Mouse (Mus musculus) MEL (cell line): ENCODE data around the gene Strap. TPM values are rescaled to one million over a fixed set of nuclear protein-coding genes. Genes with fewer than 3 reads are reported as not detected.

Experiments
- DNase-seq: peaks from one replicate; pipeline ENCODE4 v3.0.0; 2011; ENCODE audit warnings: low read depth, low spot score
- H3K27ac ChIP-seq: 2 replicates; pipeline ENCODE4 v1.5.1; 2012; ENCODE audit warnings: low read depth, mild to moderate bottlenecking, control low read depth, low read length, moderate library complexity; ENCODE audit not compliant: control insufficient read depth
- H3K27me3 ChIP-seq, 2 experiments: fragments of 150-350 bp in 1 of 2; sonication (generic) in 1 of 2; 2 replicates each; pipeline ENCODE4 v1.6.1; 2012; ENCODE audit warnings: low read length in 2 of 2, mild to moderate bottlenecking in 2 of 2, improper control_type of control experiment in 1 of 2, moderate library complexity in 1 of 2; ENCODE audit not compliant: insufficient read depth in 2 of 2, control insufficient read depth in 1 of 2
- H3K36me3 ChIP-seq, 2 experiments: 2 replicates each; pipeline ENCODE4 v1.6.1; 2012 to 2014; ENCODE audit warnings: low read length in 2 of 2, improper control_type of control experiment in 1 of 2, inconsistent platforms in 1 of 2, mild to moderate bottlenecking in 1 of 2; ENCODE audit not compliant: insufficient read depth in 2 of 2, control insufficient read depth in 1 of 2
- H3K4me1 ChIP-seq, 2 experiments: fragments of 150-350 bp in 1 of 2; sonication (generic) in 1 of 2; 2 replicates each; pipeline ENCODE4 v1.6.1; 2012; ENCODE audit warnings: low read length in 2 of 2, improper control_type of control experiment in 1 of 2, mild to moderate bottlenecking in 1 of 2; ENCODE audit not compliant: insufficient read depth in 2 of 2, control insufficient read depth in 1 of 2
- H3K4me3 ChIP-seq, 2 experiments: fragments of 150-350 bp in 1 of 2; sonication (generic) in 1 of 2; 2 replicates each; pipeline ENCODE4 v1.5.1; 2012; ENCODE audit warnings: low read depth in 2 of 2, low read length in 2 of 2, mild to moderate bottlenecking in 2 of 2, moderate library complexity in 2 of 2, control low read depth in 1 of 2, improper control_type of control experiment in 1 of 2; ENCODE audit not compliant: control insufficient read depth in 1 of 2, insufficient read depth in 1 of 2
- H3K79me2 ChIP-seq: 2 replicates; pipeline ENCODE4 v1.6.1; 2012; ENCODE audit warnings: mild to moderate bottlenecking, low read length, moderate library complexity; ENCODE audit not compliant: control insufficient read depth, poor library complexity, insufficient read depth
- H3K9ac ChIP-seq: 2 replicates; pipeline ENCODE4 v1.6.1; 2012; ENCODE audit warnings: low read depth, mild to moderate bottlenecking, control low read depth, low read length, moderate library complexity; ENCODE audit not compliant: control insufficient read depth, poor library complexity, severe bottlenecking
- H3K9me3 ChIP-seq: fragments of 150-350 bp; sonication (generic); replicated peaks from 2 replicates; pipeline ENCODE4 v1.6.1; 2012; ENCODE audit warnings: mild to moderate bottlenecking, low read length, improper control_type of control experiment, moderate library complexity; ENCODE audit not compliant: insufficient read depth
- CHD2 ChIP-seq: IDR thresholded peaks from 2 replicates; pipeline ENCODE4 v1.6.1; 2011; ENCODE audit warnings: low read length, improper control_type of control experiment
- E2F4 ChIP-seq: IDR thresholded peaks from 2 replicates; pipeline ENCODE4 v1.6.1; 2011; ENCODE audit warnings: low read depth, low read length, improper control_type of control experiment, borderline replicate concordance
- ELF1 ChIP-seq: IDR thresholded peaks from 2 replicates; pipeline ENCODE4 v1.6.1; 2014; ENCODE audit warnings: low read depth, mild to moderate bottlenecking, inconsistent platforms, low read length, improper control_type of control experiment, moderate library complexity
- ETS1 ChIP-seq: IDR thresholded peaks from 2 replicates; pipeline ENCODE4 v1.6.1; 2012; ENCODE audit warnings: low read depth, mild to moderate bottlenecking, inconsistent platforms, low read length, improper control_type of control experiment, moderate library complexity
- HCFC1 ChIP-seq: IDR thresholded peaks from 2 replicates; pipeline ENCODE4 v1.6.1; 2012; ENCODE audit warnings: low read depth, mild to moderate bottlenecking, inconsistent platforms, low read length, improper control_type of control experiment, moderate library complexity
- MAX ChIP-seq: IDR thresholded peaks from 2 replicates; pipeline ENCODE4 v1.6.1; 2011; ENCODE audit warnings: low read length, improper control_type of control experiment
- MEF2A ChIP-seq: IDR thresholded peaks from 2 replicates; pipeline ENCODE4 v1.6.1; 2014; ENCODE audit warnings: low read depth, mild to moderate bottlenecking, inconsistent platforms, low read length, improper control_type of control experiment; ENCODE audit not compliant: poor library complexity, insufficient replicate concordance, severe bottlenecking; ENCODE audit errors: extremely low read depth
- MYB ChIP-seq: IDR thresholded peaks from 2 replicates; pipeline ENCODE4 v1.6.1; 2011; ENCODE audit warnings: mild to moderate bottlenecking, low read depth, low read length, improper control_type of control experiment
- MYC ChIP-seq: IDR thresholded peaks from 2 replicates; pipeline ENCODE4 v1.6.1; 2011; ENCODE audit warnings: low read depth, mild to moderate bottlenecking, low read length, improper control_type of control experiment, moderate library complexity
- NELFE ChIP-seq: IDR thresholded peaks from 2 replicates; pipeline ENCODE4 v1.6.1; 2011; ENCODE audit warnings: low read depth, low read length, improper control_type of control experiment
- NRF1 ChIP-seq: IDR thresholded peaks from 2 replicates; pipeline ENCODE4 v1.6.1; 2014; ENCODE audit warnings: low read depth, mild to moderate bottlenecking, inconsistent platforms, low read length, improper control_type of control experiment, moderate library complexity; ENCODE audit not compliant: poor library complexity, insufficient read depth, severe bottlenecking
- POLR2A ChIP-seq, 2 experiments: IDR thresholded peaks; 2 replicates each; pipeline ENCODE4 v1.6.1; 2011 to 2012; ENCODE audit warnings: low read length in 2 of 2, mild to moderate bottlenecking in 2 of 2, control low read depth in 1 of 2, improper control_type of control experiment in 1 of 2, low read depth in 1 of 2, moderate library complexity in 1 of 2; ENCODE audit not compliant: control insufficient read depth in 1 of 2, insufficient read depth in 1 of 2, poor library complexity in 1 of 2
- POLR2AphosphoS2 ChIP-seq: IDR thresholded peaks from 2 replicates; pipeline ENCODE4 v1.6.1; 2011; ENCODE audit warnings: low read length, improper control_type of control experiment
- SIN3A ChIP-seq: IDR thresholded peaks from 2 replicates; pipeline ENCODE4 v1.6.1; 2012; ENCODE audit warnings: low read length, improper control_type of control experiment, inconsistent platforms
- TBP ChIP-seq: IDR thresholded peaks from 2 replicates; pipeline ENCODE4 v1.8.0; 2011; ENCODE audit warnings: low read depth, low read length, improper control_type of control experiment
- TCF12 ChIP-seq: IDR thresholded peaks from 2 replicates; pipeline ENCODE4 v1.6.1; 2014; ENCODE audit warnings: low read depth, mild to moderate bottlenecking, inconsistent platforms, low read length, improper control_type of control experiment, moderate library complexity
- USF2 ChIP-seq, 2 experiments: IDR thresholded peaks; 2 replicates each; pipeline ENCODE4 v1.6.1; 2011 to 2012; ENCODE audit warnings: improper control_type of control experiment in 2 of 2, low read length in 2 of 2, borderline replicate concordance in 1 of 2, inconsistent platforms in 1 of 2, low read depth in 1 of 2, mild to moderate bottlenecking in 1 of 2; ENCODE audit not compliant: insufficient read depth in 1 of 2
- ZMIZ1 ChIP-seq: IDR thresholded peaks from 2 replicates; pipeline ENCODE4 v1.6.1; 2012; ENCODE audit warnings: low read depth, mild to moderate bottlenecking, inconsistent platforms, low read length, improper control_type of control experiment, moderate library complexity
- ZNF384 ChIP-seq: IDR thresholded peaks from 2 replicates; pipeline ENCODE4 v1.6.1; 2012; ENCODE audit warnings: low read depth, mild to moderate bottlenecking, inconsistent platforms, low read length, improper control_type of control experiment
- polyA plus RNA-seq, 2 experiments: library from polyadenylated mRNA; stranded (reverse) in 1 of 2; unstranded in 1 of 2; fragments of >175 nt in 1 of 2; fragments of >200 nt in 1 of 2; gene quantifications; 2 replicates each; pipeline versions ENCODE4 v1.2.1 to v1.2.4; 2012; ENCODE audit warnings: low replicate concordance in 2 of 2, low read depth in 1 of 2; ENCODE audit not compliant: insufficient read length in 2 of 2, insufficient read depth in 1 of 2, missing spikeins in 1 of 2
- total RNA-seq: library from RNA; depleted of rRNA; stranded (reverse); fragments of 300-350 nt; gene quantifications from 2 replicates; pipeline ENCODE4 v1.2.3, GENCODE M21; 2012; rRNA removed

The Strap gene
- total RNA-seq (142 and 151 TPM in 2 replicates), polyA plus RNA-seq (100 to 1,000 TPM in 1 of 2 experiments, not detected in 1; 194 TPM)

DNA sequence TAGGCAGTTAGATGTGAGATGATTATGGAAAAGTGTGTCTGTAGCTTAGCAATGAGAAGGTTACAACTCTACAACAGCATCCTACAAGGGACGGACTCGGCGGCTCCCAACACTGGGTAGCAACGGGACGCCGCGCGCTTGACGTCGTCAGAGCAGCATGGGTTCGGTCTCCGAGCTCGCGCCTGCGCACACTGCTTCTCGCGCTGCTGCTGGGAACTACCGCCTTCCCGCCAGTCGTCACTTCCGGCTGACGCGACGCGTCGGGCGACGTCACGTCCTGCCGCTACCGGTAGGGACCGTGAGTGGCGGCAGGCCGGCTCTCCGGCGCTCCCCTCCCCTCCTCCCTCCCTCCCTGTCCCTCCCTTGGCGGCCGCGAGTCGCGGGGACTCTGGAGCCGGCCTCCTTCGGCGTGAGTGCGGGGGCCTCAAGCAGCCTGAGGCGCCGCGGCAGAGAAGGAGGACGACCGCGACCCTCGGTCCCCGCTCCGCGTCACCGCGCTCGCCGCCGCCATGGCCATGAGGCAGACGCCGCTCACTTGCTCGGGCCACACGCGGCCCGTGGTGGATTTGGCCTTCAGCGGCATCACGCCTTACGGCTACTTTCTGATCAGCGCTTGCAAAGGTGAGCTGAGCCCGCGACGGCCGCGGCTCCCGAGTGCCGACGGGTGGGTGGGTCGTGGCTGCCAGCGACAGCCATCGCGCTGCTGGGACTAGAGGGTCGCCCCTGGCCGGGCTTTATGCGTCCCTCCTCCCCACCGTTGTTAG lies at the start of gene Strap:
Strap (plus strand) TSS at position 233 of the 764 bp plus-strand sequence.
- peaks cover 37% of the 10 kb centered on the region for H3K79me2 ChIP-seq
- H3K36me3 ChIP-seq = peaks cover 21 to 24% of the 10 kb centered on the region in 2 experiments
- H3K27ac ChIP-seq = peak within 1 kb of the TSS; percentile 87
- TF ChIP-seq TCF12 (peak; percentile 52), ZNF384 (no peak), NELFE (peak; percentile 92), E2F4 (no peak), MAX (peak; percentile 83), POLR2A (IDR thresholded peaks at IDR 0.05; ENCODE audit: control insufficient read depth in 1 of 2, insufficient read depth in 1 of 2, low read depth in 1 of 2, low read length in 2 of 2, poor library complexity in 1 of 2) (peak; percentile 69 to 94), ZMIZ1 (peak; percentile 60), MYB (no peak), TBP (peak; percentile 56; the same call in 1 of the 2 replicates), NRF1 (peak; percentile 82), ETS1 (0 out of 2 replicates have a peak, but pooled peaks have one; percentile 2), POLR2AphosphoS2 (peak; percentile 95), USF2 (IDR thresholded peaks at IDR 0.05; ENCODE audit: borderline replicate concordance in 1 of 2, insufficient read depth in 1 of 2, low read depth in 1 of 2, low read length in 2 of 2) (no peak), MYC (peak; percentile 66), HCFC1 (peak; percentile 89), ELF1 (peak; percentile 79), SIN3A (peak; percentile 53; the same call in 1 of the 2 replicates), MEF2A (no peak)
- TF ChIP-seq, all 39 proteins: peak for 13
- Histone ChIP-seq H3K4me3 (peak within 1 kb of the TSS; percentile 84 to 98), H3K9ac (peak within 1 kb of the TSS; percentile 95), H3K4me1 (peaks cover 2 to 13% of the 10 kb centered on the region in 2 experiments; a peak in 3 of 4 replicates), H3K9me3 (no peaks in the 10 kb centered on the region), H3K27me3 (no peaks in the 10 kb centered on the region; a peak in 1 of 4 replicates)
- DNase-seq = peak; percentile 97

DNA sequence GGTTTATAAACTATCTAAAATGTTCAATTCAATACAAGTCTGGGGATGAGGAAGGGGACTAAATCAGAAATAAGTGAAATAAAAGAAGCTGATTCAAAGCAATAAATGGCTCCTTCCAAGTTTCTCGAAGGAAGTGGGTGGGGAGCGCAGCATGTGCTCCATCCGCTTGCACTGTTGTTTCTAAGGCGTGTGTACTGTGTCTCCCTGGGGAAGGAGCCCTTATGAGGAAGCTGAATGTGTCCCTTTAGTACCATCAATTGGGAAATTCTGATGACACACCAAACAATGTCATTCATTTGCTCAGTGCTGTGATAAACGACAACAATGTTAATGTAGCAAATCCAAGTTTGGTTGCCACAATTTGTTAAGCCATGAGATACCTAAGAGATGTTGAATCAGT lies 47.2 kb upstream of the Strap start:
- Histone ChIP-seq H3K4me1 (no peaks in the 10 kb centered on the region), H3K36me3 (no peaks in the 10 kb centered on the region), H3K9ac (no peak overlapping the region), H3K27me3 (no peaks in the 10 kb centered on the region), H3K79me2 (no peaks in the 10 kb centered on the region), H3K4me3 (no peak overlapping the region), H3K27ac (no peak overlapping the region), H3K9me3 (no peaks in the 10 kb centered on the region)
- no peak for DNase-seq
- no peak for TF ChIP-seq SIN3A
- TF ChIP-seq CHD2 = no peak
